Mouse (Mus musculus): ENCODE data around the gene Gtf2h4. TPM values are rescaled to one million over a fixed set of nuclear protein-coding genes. Genes with fewer than 3 reads are reported as not detected.

The Gtf2h4 gene
- polyA plus RNA-seq (2014; fragmentation: Illumina TruSeq; extraction: RNeasy Lipid Tissue Mini Kit (QIAGEN cat#74804); ENCODE audit: low read depth, low replicate concordance) = 2.7 TPM

GRCm38 (mm10) chr17:35673416-35674035, at the start of gene Gtf2h4:
Gene Gtf2h4 (minus strand): TSS chr17:35673739.

DNA sequence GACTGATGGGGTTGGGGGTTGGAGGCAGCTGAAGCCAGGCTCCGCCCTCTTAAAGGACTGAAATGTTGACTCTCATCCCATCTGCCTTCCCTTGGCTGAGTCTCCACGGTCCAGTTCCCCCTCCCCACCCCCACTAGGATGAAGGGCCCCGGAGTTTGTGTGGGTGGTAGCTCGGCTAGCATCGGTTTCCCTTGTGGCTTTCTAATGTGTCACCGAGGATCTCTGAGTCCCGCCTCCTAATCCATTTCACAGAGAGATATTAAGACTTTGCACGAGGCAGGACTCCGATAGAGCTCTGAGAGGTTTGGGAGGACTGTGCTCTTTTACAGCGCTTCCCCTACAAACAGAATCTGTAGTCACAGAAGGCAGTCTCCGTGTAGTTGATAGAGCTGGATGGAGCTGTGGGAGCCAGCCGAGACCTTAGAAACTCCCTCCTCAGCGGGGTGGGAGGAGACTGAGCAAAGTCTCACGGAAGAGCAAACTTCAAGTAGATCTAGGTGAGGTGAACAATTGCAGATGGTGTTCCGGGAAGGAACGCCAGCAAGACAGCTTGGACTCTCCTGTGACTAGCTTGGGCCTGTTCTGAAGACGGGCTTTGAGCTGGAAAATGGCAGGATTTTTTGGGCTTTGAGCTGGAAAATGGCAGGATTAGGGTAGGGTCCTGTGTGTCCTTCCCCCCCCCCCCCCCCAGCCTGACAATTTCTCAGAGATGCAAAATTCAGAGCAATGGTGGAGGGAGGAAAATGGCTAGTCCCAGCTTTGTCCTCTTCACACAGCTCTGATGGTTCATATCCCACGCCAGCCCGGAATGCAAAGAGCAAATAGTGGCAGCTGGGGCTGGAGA, 31.3 kb upstream of the Gtf2h4 start, which contains the start of gene Ddr1:
Gene Ddr1 (minus strand): TSS at position 1 of the 844 bp plus-strand sequence.

DNA sequence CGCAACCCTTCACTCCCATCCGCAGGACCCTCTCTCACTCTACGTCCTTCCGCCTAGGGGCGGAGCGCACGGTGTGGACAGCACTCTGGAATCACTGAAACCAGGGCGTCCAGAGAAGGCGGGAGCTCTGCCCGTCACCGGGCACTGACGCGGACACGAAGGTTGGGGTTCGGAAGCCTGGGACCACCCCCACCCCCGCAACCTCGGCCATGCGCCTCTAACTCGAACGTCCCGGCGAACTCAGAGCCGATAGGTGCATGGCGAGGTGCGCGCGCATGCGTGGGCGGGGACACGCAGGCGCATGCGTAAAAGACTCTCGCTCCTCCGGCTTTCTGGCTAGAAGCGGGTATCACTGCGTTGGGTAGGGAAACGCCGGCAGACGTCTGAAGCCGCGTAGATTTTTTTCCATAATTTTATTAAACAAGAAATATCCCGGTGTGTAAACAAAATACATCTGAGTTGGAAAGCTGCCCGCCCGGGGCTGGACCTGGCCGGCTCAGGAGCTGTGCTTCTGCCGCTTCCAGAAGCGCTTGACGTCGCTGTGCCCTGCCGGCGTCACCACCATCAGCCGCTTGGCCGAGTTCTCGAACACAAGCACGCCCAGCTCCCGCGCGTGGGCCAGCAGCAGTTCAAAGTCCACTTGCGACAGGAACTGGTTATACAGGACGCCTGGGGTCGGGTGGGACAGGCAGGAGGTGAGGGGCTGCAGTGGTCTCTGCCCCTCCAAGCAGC, 6.0 kb downstream of the Gtf2h4 start, which contains the start of gene Vars2:
Gene Vars2 (minus strand): TSS at position 259 of the 732 bp plus-strand sequence.

DNA sequence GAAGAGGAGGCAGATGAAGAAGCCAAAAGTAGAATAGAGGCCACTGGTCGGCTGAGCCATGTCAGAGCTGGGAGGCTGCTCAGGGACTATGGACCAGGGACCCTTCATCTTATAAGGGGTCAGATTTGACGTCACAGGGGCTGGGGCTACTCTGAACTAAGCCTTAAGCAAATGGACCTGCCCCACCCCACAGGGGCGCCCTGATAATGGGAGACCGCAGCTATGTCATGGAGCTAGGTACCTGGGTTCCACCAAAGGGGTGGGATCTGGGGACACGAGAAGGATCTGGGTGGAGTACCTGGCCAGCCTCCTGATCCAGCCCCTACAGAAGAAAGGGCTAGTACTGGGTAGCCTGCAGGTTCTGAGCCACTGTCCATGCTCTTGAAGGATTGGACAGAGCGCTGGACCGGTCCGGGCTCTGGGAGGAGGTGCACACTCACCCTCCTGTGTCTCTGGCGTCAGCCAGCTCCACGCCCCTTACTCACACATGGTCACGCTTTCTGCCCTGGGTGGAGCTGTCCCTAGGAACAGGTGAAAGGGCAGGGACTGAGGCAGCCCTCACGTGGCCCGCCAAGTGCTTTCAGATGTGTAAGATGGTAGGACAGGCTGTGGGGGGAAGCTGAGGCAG, 29.8 kb downstream of the Gtf2h4 start, which contains the start of gene Mucl3:
Gene Mucl3 (minus strand): TSS at position 87 of the 628 bp plus-strand sequence.

GRCm38 (mm10) chr17:35626537-35626936, 47.0 kb downstream of the Gtf2h4 start, which contains the start of gene Gm9573:
Gene Gm9573 (minus strand): TSS chr17:35626637.

Other genes starting within 250 kb of the Gtf2h4 start
- 0.66 TPM for gene H2-Q6, start 248.9 kb downstream of the Gtf2h4 start, polyA plus RNA-seq (2014; fragmentation: Illumina TruSeq; extraction: RNeasy Lipid Tissue Mini Kit (QIAGEN cat#74804); ENCODE audit: low read depth, low replicate concordance)
- 0.49 TPM for gene H2-Q7, start 234.6 kb downstream of the Gtf2h4 start, polyA plus RNA-seq (2014; fragmentation: Illumina TruSeq; extraction: RNeasy Lipid Tissue Mini Kit (QIAGEN cat#74804); ENCODE audit: low read depth, low replicate concordance)
- 0.17 TPM for gene H2-Q10, start 203.7 kb downstream of the Gtf2h4 start, polyA plus RNA-seq (2014; fragmentation: Illumina TruSeq; extraction: RNeasy Lipid Tissue Mini Kit (QIAGEN cat#74804); ENCODE audit: low read depth, low replicate concordance)
- gene Pou5f1, start 167.7 kb downstream of the Gtf2h4 start, polyA plus RNA-seq (2014; fragmentation: Illumina TruSeq; extraction: RNeasy Lipid Tissue Mini Kit (QIAGEN cat#74804); ENCODE audit: low read depth, low replicate concordance) = 0.48 TPM
- gene Tcf19, start 156.9 kb downstream of the Gtf2h4 start, polyA plus RNA-seq (2014; fragmentation: Illumina TruSeq; extraction: RNeasy Lipid Tissue Mini Kit (QIAGEN cat#74804); ENCODE audit: low read depth, low replicate concordance) = 1.1 TPM
- 25.0 TPM for gene Cchcr1, start 156.6 kb downstream of the Gtf2h4 start, polyA plus RNA-seq (2014; fragmentation: Illumina TruSeq; extraction: RNeasy Lipid Tissue Mini Kit (QIAGEN cat#74804); ENCODE audit: low read depth, low replicate concordance)
- 1.3 TPM for gene Psors1c2, start 140.5 kb downstream of the Gtf2h4 start, polyA plus RNA-seq (2014; fragmentation: Illumina TruSeq; extraction: RNeasy Lipid Tissue Mini Kit (QIAGEN cat#74804); ENCODE audit: low read depth, low replicate concordance)
- 0.34 TPM for gene Cdsn, start 121.6 kb downstream of the Gtf2h4 start, polyA plus RNA-seq (2014; fragmentation: Illumina TruSeq; extraction: RNeasy Lipid Tissue Mini Kit (QIAGEN cat#74804); ENCODE audit: low read depth, low replicate concordance)
- gene 2300002M23Rik, start 106.3 kb downstream of the Gtf2h4 start, polyA plus RNA-seq (2014; fragmentation: Illumina TruSeq; extraction: RNeasy Lipid Tissue Mini Kit (QIAGEN cat#74804); ENCODE audit: low read depth, low replicate concordance) = not detected
- gene Sfta2, start 72.2 kb downstream of the Gtf2h4 start, polyA plus RNA-seq (2014; fragmentation: Illumina TruSeq; extraction: RNeasy Lipid Tissue Mini Kit (QIAGEN cat#74804); ENCODE audit: low read depth, low replicate concordance) = not detected
- gene Gm9573, start 47.1 kb downstream of the Gtf2h4 start, polyA plus RNA-seq (2014; fragmentation: Illumina TruSeq; extraction: RNeasy Lipid Tissue Mini Kit (QIAGEN cat#74804); ENCODE audit: low read depth, low replicate concordance) = not detected
- gene Mucl3, start 30.0 kb downstream of the Gtf2h4 start, polyA plus RNA-seq (2014; fragmentation: Illumina TruSeq; extraction: RNeasy Lipid Tissue Mini Kit (QIAGEN cat#74804); ENCODE audit: low read depth, low replicate concordance) = 0.10 TPM
- gene Vars2, start 6.1 kb downstream of the Gtf2h4 start, polyA plus RNA-seq (2014; fragmentation: Illumina TruSeq; extraction: RNeasy Lipid Tissue Mini Kit (QIAGEN cat#74804); ENCODE audit: low read depth, low replicate concordance) = 0.29 TPM
- gene Ddr1, start 30.9 kb upstream of the Gtf2h4 start, polyA plus RNA-seq (2014; fragmentation: Illumina TruSeq; extraction: RNeasy Lipid Tissue Mini Kit (QIAGEN cat#74804); ENCODE audit: low read depth, low replicate concordance) = 0.95 TPM
- 0.32 TPM for gene Ier3, start 147.9 kb upstream of the Gtf2h4 start, polyA plus RNA-seq (2014; fragmentation: Illumina TruSeq; extraction: RNeasy Lipid Tissue Mini Kit (QIAGEN cat#74804); ENCODE audit: low read depth, low replicate concordance)
- 1.6 TPM for gene Flot1, start 149.5 kb upstream of the Gtf2h4 start, polyA plus RNA-seq (2014; fragmentation: Illumina TruSeq; extraction: RNeasy Lipid Tissue Mini Kit (QIAGEN cat#74804); ENCODE audit: low read depth, low replicate concordance)
- 13.0 TPM for gene Tubb5, start 164.6 kb upstream of the Gtf2h4 start, polyA plus RNA-seq (2014; fragmentation: Illumina TruSeq; extraction: RNeasy Lipid Tissue Mini Kit (QIAGEN cat#74804); ENCODE audit: low read depth, low replicate concordance)
- gene Mdc1, start 167.8 kb upstream of the Gtf2h4 start, polyA plus RNA-seq (2014; fragmentation: Illumina TruSeq; extraction: RNeasy Lipid Tissue Mini Kit (QIAGEN cat#74804); ENCODE audit: low read depth, low replicate concordance) = 90.7 TPM
- gene Nrm, start 187.6 kb upstream of the Gtf2h4 start, polyA plus RNA-seq (2014; fragmentation: Illumina TruSeq; extraction: RNeasy Lipid Tissue Mini Kit (QIAGEN cat#74804); ENCODE audit: low read depth, low replicate concordance) = 27.0 TPM
- gene Ppp1r18, start 191.9 kb upstream of the Gtf2h4 start, polyA plus RNA-seq (2014; fragmentation: Illumina TruSeq; extraction: RNeasy Lipid Tissue Mini Kit (QIAGEN cat#74804); ENCODE audit: low read depth, low replicate concordance) = 4.9 TPM
- 55.0 TPM for gene Dhx16, start 206.1 kb upstream of the Gtf2h4 start, polyA plus RNA-seq (2014; fragmentation: Illumina TruSeq; extraction: RNeasy Lipid Tissue Mini Kit (QIAGEN cat#74804); ENCODE audit: low read depth, low replicate concordance)
- 51.0 TPM for gene 2310061I04Rik, start 223.7 kb upstream of the Gtf2h4 start, polyA plus RNA-seq (2014; fragmentation: Illumina TruSeq; extraction: RNeasy Lipid Tissue Mini Kit (QIAGEN cat#74804); ENCODE audit: low read depth, low replicate concordance)
- 26.8 TPM for gene Atat1, start 236.3 kb upstream of the Gtf2h4 start, polyA plus RNA-seq (2014; fragmentation: Illumina TruSeq; extraction: RNeasy Lipid Tissue Mini Kit (QIAGEN cat#74804); ENCODE audit: low read depth, low replicate concordance)
- 22.7 TPM for gene Mrps18b, start 242.7 kb upstream of the Gtf2h4 start, polyA plus RNA-seq (2014; fragmentation: Illumina TruSeq; extraction: RNeasy Lipid Tissue Mini Kit (QIAGEN cat#74804); ENCODE audit: low read depth, low replicate concordance)
- 162 TPM for gene Ppp1r10, start 242.7 kb upstream of the Gtf2h4 start, polyA plus RNA-seq (2014; fragmentation: Illumina TruSeq; extraction: RNeasy Lipid Tissue Mini Kit (QIAGEN cat#74804); ENCODE audit: low read depth, low replicate concordance)